Mouse (Mus musculus) stomach, postnatal 0 days (tissue): ENCODE results near the gene Cytl1.

Experiments
- CTCF ChIP-seq: IDR thresholded peaks from 2 replicates; pipeline ENCODE4 v1.5.1; 2016; ENCODE audit warnings: antibody characterized with exemption, low read depth, mild to moderate bottlenecking, moderate library complexity
- EP300 ChIP-seq: optimal IDR thresholded peaks from 2 replicates; pipeline ENCODE3; 2016; ENCODE audit warnings: antibody characterized with exemption

GRCm38 (mm10) chr5:37767231-37767630 lies 31.9 kb downstream of the Cytl1 start:
- no peak for TF ChIP-seq CTCF
- TF ChIP-seq EP300 = no peak
